Mouse (Mus musculus): Measurements from ENCODE around the gene Mre11a.
A peak's percentile ranks its signal among the peaks of the same experiment; 100 is the strongest.

Gene Mre11a

GRCm38 (mm10) chr9:14824840-14825239 lies 40.4 kb downstream of the Mre11a start:
- no peak for DNase-seq (ENCODE audit: low spot score)

GRCm38 (mm10) chr9:14827875-14828274 lies 43.4 kb downstream of the Mre11a start:
- no peak for DNase-seq (ENCODE audit: low spot score)

GRCm38 (mm10) chr9:14832046-14832445 lies 47.6 kb downstream of the Mre11a start:
- DNase-seq (ENCODE audit: low spot score) = no peak

GRCm38 (mm10) chr9:14835335-14836075 lies 51.1 kb downstream of the Mre11a start:
- no peak for DNase-seq (ENCODE audit: low spot score)

GRCm38 (mm10) chr9:14839527-14839926 lies 55.1 kb downstream of the Mre11a start:
- no peak for DNase-seq (ENCODE audit: low spot score)

GRCm38 (mm10) chr9:14839970-14840369 lies 55.5 kb downstream of the Mre11a start:
- no peak for DNase-seq (ENCODE audit: low spot score)

- no peak for DNase-seq (ENCODE audit: low spot score)
Observed at GRCm38 (mm10) chr9:14841878-14842761, 57.7 kb downstream of the Mre11a start.

GRCm38 (mm10) chr9:14843311-14843857 lies 58.9 kb downstream of the Mre11a start:
- DNase-seq (ENCODE audit: low spot score) = no peak

GRCm38 (mm10) chr9:14843901-14844300 lies 59.4 kb downstream of the Mre11a start:
- no peak for DNase-seq (ENCODE audit: low spot score)

- peak; percentile 61 for DNase-seq (ENCODE audit: low spot score)
Observed at GRCm38 (mm10) chr9:14846428-14846827, 62.0 kb downstream of the Mre11a start.

GRCm38 (mm10) chr9:14848267-14848935 lies 63.9 kb downstream of the Mre11a start:
- DNase-seq (ENCODE audit: low spot score) = no peak

GRCm38 (mm10) chr9:14854585-14854984 lies 70.1 kb downstream of the Mre11a start:
- no peak for DNase-seq (ENCODE audit: low spot score)

- DNase-seq (ENCODE audit: low spot score) = no peak
Observed at GRCm38 (mm10) chr9:14856922-14857654, 72.6 kb downstream of the Mre11a start.

- DNase-seq (ENCODE audit: low spot score) = no peak
Observed at GRCm38 (mm10) chr9:14858170-14858706, 73.8 kb downstream of the Mre11a start.

- no peak for DNase-seq (ENCODE audit: low spot score)
Observed at GRCm38 (mm10) chr9:14858782-14859181, 74.3 kb downstream of the Mre11a start.

GRCm38 (mm10) chr9:14859868-14860639 lies 75.6 kb downstream of the Mre11a start, which contains the start of gene Gpr83:
Gene Gpr83, plus strand, starts transcription at chr9:14860210.
- DNase-seq (ENCODE audit: low spot score) = peak; percentile 67

- no peak for DNase-seq (ENCODE audit: low spot score)
Observed at GRCm38 (mm10) chr9:14863126-14863525, 78.7 kb downstream of the Mre11a start.

- DNase-seq (ENCODE audit: low spot score) = no peak
Observed at GRCm38 (mm10) chr9:14864726-14865125, 80.3 kb downstream of the Mre11a start.

- peak; percentile 70 for DNase-seq (ENCODE audit: low spot score)
Observed at GRCm38 (mm10) chr9:14866957-14867356, 82.5 kb downstream of the Mre11a start.

- DNase-seq (ENCODE audit: low spot score) = no peak
Observed at GRCm38 (mm10) chr9:14868326-14868725, 83.9 kb downstream of the Mre11a start.

Data from embryo, embryonic 10.5 days (tissue).